Mouse (Mus musculus) liver, embryonic 18 days (tissue): ENCODE results near the gene Il4. TPM values are rescaled to one million over a fixed set of nuclear protein-coding genes. Genes with fewer than 3 reads are reported as not detected.

ENCODE experiments used
- polyA plus RNA-seq: library from polyadenylated mRNA; depleted of rRNA; stranded (reverse); fragments of >200 nt; gene quantifications from 2 replicates; pipeline ENCODE4 v1.2.3, GENCODE M21; 2012; rRNA removed

The Il4 gene
- polyA plus RNA-seq: 0.18 and 0.30 TPM in 2 replicates

DNA sequence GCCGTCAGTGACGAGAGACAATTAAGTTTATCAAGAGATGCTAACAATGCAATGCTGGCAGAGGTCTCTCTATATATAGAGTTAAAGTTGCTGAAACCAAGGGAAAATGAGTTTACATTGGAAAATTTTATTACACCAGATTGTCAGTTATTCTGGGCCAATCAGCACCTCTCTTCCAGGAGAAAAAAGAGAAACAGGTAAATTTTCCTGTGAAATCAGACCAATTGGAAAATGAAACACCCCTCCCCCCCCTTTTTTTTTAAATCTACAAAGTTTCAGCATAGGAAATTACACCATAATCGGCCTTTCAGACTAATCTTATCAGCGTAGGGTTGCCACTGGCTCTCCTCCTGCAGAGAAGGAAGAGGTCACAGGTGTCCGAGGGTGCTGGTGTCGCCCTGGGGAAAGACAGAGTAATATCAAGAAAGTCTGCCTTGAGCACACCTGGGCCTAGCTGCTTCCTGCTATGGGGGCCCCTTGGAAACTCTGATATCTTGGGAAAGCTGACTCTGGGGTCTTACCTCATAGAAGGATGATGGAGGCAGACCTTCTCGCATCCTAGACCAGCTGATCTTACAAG is at the start of gene Il4:
Gene Il4, minus strand, starts transcription at position 51 of the 580 bp plus-strand sequence.

GRCm38 (mm10) chr11:53634556-53634955 is 16.1 kb upstream of the Il4 start, which contains the start of gene Il13:
Il13 (minus strand) TSS chr11:53634702.

GRCm38 (mm10) chr11:53567224-53568014 is 51.0 kb downstream of the Il4 start, which contains the start of gene Kif3a:
Kif3a (plus strand) TSS chr11:53567379.

Other genes starting within 250 kb of the Il4 start
- gene Leap2, start 195.5 kb downstream of the Il4 start, polyA plus RNA-seq: 74.6 and 101 TPM in 2 replicates
- 395 and 408 TPM in 2 replicates for gene Uqcrq, start 187.8 kb downstream of the Il4 start, polyA plus RNA-seq
- gene Gdf9, start 187.6 kb downstream of the Il4 start, polyA plus RNA-seq: 0.26 and 0.31 TPM in 2 replicates
- 0.42 and 0.60 TPM in 2 replicates for gene Gm10447, start 161.6 kb downstream of the Il4 start, polyA plus RNA-seq
- 6.0 and 7.0 TPM in 2 replicates for gene Shroom1, start 161.5 kb downstream of the Il4 start, polyA plus RNA-seq
- gene Gm9837, start 148.2 kb downstream of the Il4 start, polyA plus RNA-seq: not detected in 2 replicates
- gene Gm9945, start 138.5 kb downstream of the Il4 start, polyA plus RNA-seq: 0.07 and 0.10 TPM in 2 replicates
- gene Sowaha, start 138.4 kb downstream of the Il4 start, polyA plus RNA-seq: 9.6 and 11.0 TPM in 2 replicates
- 12.5 and 15.9 TPM in 2 replicates for gene Sept8, start 99.4 kb downstream of the Il4 start, polyA plus RNA-seq
- gene Kif3a, start 51.3 kb downstream of the Il4 start, polyA plus RNA-seq: 2.9 and 3.1 TPM in 2 replicates
- gene Il13, start 16.0 kb upstream of the Il4 start, polyA plus RNA-seq: not detected in 2 replicates
- 3.2 TPM in 2 replicates for gene Rad50, start 88.7 kb upstream of the Il4 start, polyA plus RNA-seq
- gene Il5, start 102.1 kb upstream of the Il4 start, polyA plus RNA-seq: not detected in 2 replicates
- gene Irf1, start 151.3 kb upstream of the Il4 start, polyA plus RNA-seq: 24.6 and 28.0 TPM in 2 replicates
- not detected in 2 replicates for gene Gm17334, start 154.5 kb upstream of the Il4 start, polyA plus RNA-seq
- gene Gm12216, start 240.6 kb upstream of the Il4 start, polyA plus RNA-seq: 0.37 and 0.72 TPM in 2 replicates